Mouse (Mus musculus) liver, embryonic 11.5 days (tissue): ENCODE measurements around the gene Col27a1. TPM values are rescaled to one million over a fixed set of nuclear protein-coding genes. Genes with fewer than 3 reads are reported as not detected.

Experiments used
- ATAC-seq: fragments of 200-750 bp; cut with Nextera tagmentation; replicated peaks from 2 replicates; pipeline ENCODE4 v1.8.0; 2017; ENCODE audit warnings: moderate number of reproducible peaks, mild to moderate bottlenecking, moderate TSS enrichment, moderate library complexity; ENCODE audit not compliant: low FRiP score
- DNase-seq: peaks from one replicate; pipeline ENCODE4 v3.0.0-alpha.2; 2017; ENCODE audit warnings: low spot score
- H3K27ac ChIP-seq: fragments of 300-500 bp; sonication (generic); 2 replicates; pipeline ENCODE4 v1.5.1; 2014; ENCODE audit warnings: mild to moderate bottlenecking, low read depth, low read length, control low read depth
- H3K27me3 ChIP-seq: fragments of 300-500 bp; sonication (generic); replicated peaks from 2 replicates; pipeline ENCODE4 v1.6.1; 2014; ENCODE audit warnings: low read length, mixed read lengths; ENCODE audit not compliant: control insufficient read depth, insufficient read depth
- H3K36me3 ChIP-seq: fragments of 300-500 bp; sonication (generic); 2 replicates; pipeline ENCODE4 v1.6.1; 2014; ENCODE audit warnings: mild to moderate bottlenecking, low read length, moderate library complexity, mixed read lengths; ENCODE audit not compliant: control insufficient read depth, insufficient read depth
- H3K4me1 ChIP-seq: fragments of 300-500 bp; sonication (generic); replicated peaks from 2 replicates; pipeline ENCODE4 v1.6.1; 2014; ENCODE audit warnings: low read length, mixed read lengths; ENCODE audit not compliant: control insufficient read depth, insufficient read depth
- H3K4me2 ChIP-seq: fragments of 300-500 bp; sonication (generic); 2 replicates; pipeline ENCODE4 v1.6.1; 2014; ENCODE audit warnings: mild to moderate bottlenecking, control low read depth, moderate library complexity
- H3K4me3 ChIP-seq: fragments of 300-500 bp; sonication (generic); 2 replicates; pipeline ENCODE4 v1.5.1; 2014; ENCODE audit warnings: low read depth, low read length, control low read depth
- H3K9ac ChIP-seq: fragments of 300-500 bp; sonication (generic); 2 replicates; pipeline ENCODE4 v1.6.1; 2014; ENCODE audit warnings: low read depth, low read length, control low read depth
- H3K9me3 ChIP-seq: fragments of 300-500 bp; sonication (generic); 2 replicates; pipeline ENCODE4 v1.6.1; 2016; ENCODE audit warnings: low read length, inconsistent platforms, mixed read lengths; ENCODE audit not compliant: control insufficient read depth
- WGBS: fragments of 180-500 bp; shearing (Covaris S2); extraction: QIAGEN DNeasy Blood & Tissue Kit; methylation state at CpG from one replicate; pipeline ENCODE4 v1.1.7; 2014; 5-methylcytosine and 5-hydroxymethylcytosine counted together
- polyA plus RNA-seq: library from polyadenylated mRNA; unstranded; fragments of >200 nt; fragmentation: Nextera tagmentation; extraction: Ambion mirVana; gene quantifications from 2 replicates; pipeline ENCODE4 v1.2.1, GENCODE M21; 2014

Gene Col27a1
- polyA plus RNA-seq, 1 experiment from 2014 or later = 6.4 TPM

DNA sequence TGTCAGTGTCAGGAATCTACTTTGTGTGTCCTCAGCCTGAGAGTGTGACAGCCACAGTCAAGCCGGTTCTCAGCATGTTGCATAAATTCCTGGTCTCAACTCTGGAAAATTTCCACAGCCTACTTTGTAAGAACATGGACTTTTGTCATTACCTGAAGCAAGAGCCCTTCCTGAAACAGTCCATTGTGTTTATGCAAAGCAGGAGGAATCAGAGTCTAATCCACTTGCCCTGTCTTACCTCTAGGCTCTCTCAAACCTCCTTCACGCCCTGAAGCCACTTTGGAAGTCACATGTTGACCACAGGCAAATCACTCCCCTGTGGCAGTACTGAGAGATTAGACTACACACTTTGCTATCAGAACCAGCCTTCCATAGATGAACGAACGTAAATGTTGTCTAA lies 128.7 kb downstream of the Col27a1 start:
- Histone ChIP-seq H3K27ac (no peak overlapping the region), H3K4me2 (no peak overlapping the region), H3K4me1 (no peaks in the 10 kb centered on the region), H3K9me3 (no peaks in the 10 kb centered on the region), H3K36me3 (no peaks in the 10 kb centered on the region), H3K27me3 (no peaks in the 10 kb centered on the region), H3K9ac (no peak overlapping the region), H3K4me3 (no peak overlapping the region)
- no peak for ATAC-seq
- DNase-seq = no peak
- 64% methylated on average over 4 of the region's 4 CpGs for WGBS

GRCm38 (mm10) chr4:63343608-63344007 lies 129.8 kb downstream of the Col27a1 start:
- Histone ChIP-seq H3K9me3 (no peaks in the 10 kb centered on the region), H3K4me1 (no peaks in the 10 kb centered on the region), H3K36me3 (no peaks in the 10 kb centered on the region), H3K9ac (no peak overlapping the region), H3K27me3 (no peaks in the 10 kb centered on the region), H3K27ac (no peak overlapping the region), H3K4me3 (no peak overlapping the region), H3K4me2 (no peak overlapping the region)
- no peak for DNase-seq
- WGBS = 62% methylated on average over 3 of the region's 3 CpGs
- no peak for ATAC-seq

- ATAC-seq = no peak
- Histone ChIP-seq H3K27ac (no peak within 1 kb of the TSS), H3K4me1 (no peaks in the 10 kb centered on the region), H3K36me3 (no peaks in the 10 kb centered on the region), H3K9me3 (no peaks in the 10 kb centered on the region), H3K4me2 (no peak within 1 kb of the TSS), H3K4me3 (no peak within 1 kb of the TSS), H3K9ac (no peak within 1 kb of the TSS), H3K27me3 (no peaks in the 10 kb centered on the region)
- WGBS = 80% methylated on average over 8 of the region's 8 CpGs
- no peak for DNase-seq
Observed at GRCm38 (mm10) chr4:63344295-63344694, 130.5 kb downstream of the Col27a1 start, which contains the start of gene Orm1. Gene Orm1, plus strand, starts transcription at chr4:63344560.

DNA sequence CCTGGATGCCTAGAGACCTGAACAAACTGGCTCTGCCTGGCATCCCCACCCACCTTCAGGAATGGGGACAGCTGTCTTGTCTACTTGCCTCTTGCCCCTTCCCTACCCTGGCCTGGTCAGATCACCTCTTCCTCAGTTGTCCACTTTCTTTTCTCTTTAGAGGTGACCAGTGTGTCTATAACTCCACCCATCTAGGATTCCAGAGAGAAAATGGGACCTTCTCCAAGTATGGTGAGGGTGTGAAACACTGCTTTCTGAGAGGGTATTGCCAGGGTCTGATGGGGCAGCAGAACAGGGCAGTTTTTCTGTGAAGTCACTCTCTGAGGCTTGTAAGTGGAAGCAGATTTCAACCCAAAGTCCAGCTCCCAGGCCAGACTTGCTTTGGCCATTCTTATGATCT lies 131.5 kb downstream of the Col27a1 start:
- no peaks in the 10 kb centered on the region for H3K9me3 ChIP-seq
- H3K4me3 ChIP-seq = no peak overlapping the region
- no peak overlapping the region for H3K9ac ChIP-seq
- ATAC-seq = no peak
- no peaks in the 10 kb centered on the region for H3K36me3 ChIP-seq
- no peak overlapping the region for H3K4me2 ChIP-seq
- no peaks in the 10 kb centered on the region for H3K4me1 ChIP-seq
- no peaks in the 10 kb centered on the region for H3K27me3 ChIP-seq
- DNase-seq = no peak
- H3K27ac ChIP-seq = no peak overlapping the region

- Histone ChIP-seq H3K27me3 (no peaks in the 10 kb centered on the region), H3K4me2 (no peak overlapping the region), H3K9ac (no peak overlapping the region), H3K9me3 (no peaks in the 10 kb centered on the region), H3K27ac (no peak overlapping the region), H3K4me3 (no peak overlapping the region), H3K4me1 (no peaks in the 10 kb centered on the region), H3K36me3 (no peaks in the 10 kb centered on the region)
- DNase-seq = no peak
- WGBS = 78% methylated on average over 4 of the region's 4 CpGs
- ATAC-seq = no peak
Observed at GRCm38 (mm10) chr4:63346659-63347058, 132.9 kb downstream of the Col27a1 start.

DNA sequence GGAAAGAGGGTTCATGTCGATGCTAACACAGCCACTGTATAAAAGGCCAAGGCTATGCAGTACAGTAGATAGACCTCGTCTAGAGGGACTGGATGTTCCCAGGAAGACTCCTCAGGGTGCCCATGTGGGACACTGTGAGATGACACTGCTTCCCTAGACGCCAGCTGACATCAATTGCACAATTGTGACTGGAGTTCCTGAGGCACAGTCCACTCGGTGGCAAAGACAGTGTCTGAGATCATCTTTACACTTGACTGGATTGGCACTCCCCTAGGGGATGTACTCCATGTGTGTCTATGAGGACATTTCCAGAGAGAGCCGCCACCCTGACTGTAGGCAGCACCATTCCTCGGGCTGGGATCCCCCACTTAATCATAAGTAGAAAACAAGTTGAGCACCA lies 134.7 kb downstream of the Col27a1 start:
- WGBS = 71% methylated on average over 6 of the region's 6 CpGs
- no peak overlapping the region for H3K27ac ChIP-seq
- no peaks in the 10 kb centered on the region for H3K36me3 ChIP-seq
- no peaks in the 10 kb centered on the region for H3K27me3 ChIP-seq
- H3K9ac ChIP-seq = no peak overlapping the region
- no peaks in the 10 kb centered on the region for H3K9me3 ChIP-seq
- DNase-seq (no peak), ATAC-seq (no peak)
- no peaks in the 10 kb centered on the region for H3K4me1 ChIP-seq
- no peak overlapping the region for H3K4me3 ChIP-seq
- H3K4me2 ChIP-seq = no peak overlapping the region

DNA sequence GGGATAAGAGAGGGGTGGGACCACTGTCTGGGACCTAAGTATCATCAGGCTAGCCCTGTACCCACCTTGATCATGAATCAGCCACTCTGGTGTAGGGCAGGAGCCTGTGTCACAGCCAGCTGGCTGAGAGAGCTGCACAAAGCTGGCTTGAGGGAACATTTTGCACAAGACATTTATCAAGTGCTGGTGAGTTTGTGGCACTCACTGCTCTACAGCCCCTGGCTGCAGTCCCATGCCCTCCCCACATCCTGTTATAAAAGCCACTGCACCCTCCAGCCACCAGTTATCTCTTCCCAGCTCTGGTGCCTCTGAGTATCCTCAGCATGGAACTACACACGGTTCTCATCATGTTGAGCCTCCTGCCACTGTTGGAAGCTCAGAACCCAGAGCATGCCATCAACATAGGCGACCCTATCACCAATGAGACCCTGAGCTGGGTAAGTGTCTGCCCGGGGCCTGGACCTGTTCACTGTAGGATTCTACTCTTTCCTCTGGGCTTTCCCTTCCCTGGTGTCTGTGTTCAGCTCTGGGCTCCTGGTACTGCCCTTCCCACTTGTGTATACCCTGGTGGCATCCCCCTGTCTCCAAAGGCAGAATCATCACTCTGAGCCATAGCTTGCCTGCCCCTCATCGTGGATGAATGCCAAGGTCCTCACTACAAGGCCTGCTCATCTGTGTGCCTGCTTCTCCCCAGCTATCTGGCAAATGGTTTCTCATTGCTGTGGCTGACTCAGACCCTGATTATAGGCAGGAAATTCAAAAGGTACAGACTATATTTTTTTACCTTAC lies 142.3 kb downstream of the Col27a1 start, which contains the start of gene Orm3:
TSS of gene Orm3 (plus strand) at position 286 of the 789 bp plus-strand sequence.
- 62% methylated on average over 4 of the region's 4 CpGs for WGBS
- H3K4me3 ChIP-seq = no peak within 1 kb of the TSS

DNA sequence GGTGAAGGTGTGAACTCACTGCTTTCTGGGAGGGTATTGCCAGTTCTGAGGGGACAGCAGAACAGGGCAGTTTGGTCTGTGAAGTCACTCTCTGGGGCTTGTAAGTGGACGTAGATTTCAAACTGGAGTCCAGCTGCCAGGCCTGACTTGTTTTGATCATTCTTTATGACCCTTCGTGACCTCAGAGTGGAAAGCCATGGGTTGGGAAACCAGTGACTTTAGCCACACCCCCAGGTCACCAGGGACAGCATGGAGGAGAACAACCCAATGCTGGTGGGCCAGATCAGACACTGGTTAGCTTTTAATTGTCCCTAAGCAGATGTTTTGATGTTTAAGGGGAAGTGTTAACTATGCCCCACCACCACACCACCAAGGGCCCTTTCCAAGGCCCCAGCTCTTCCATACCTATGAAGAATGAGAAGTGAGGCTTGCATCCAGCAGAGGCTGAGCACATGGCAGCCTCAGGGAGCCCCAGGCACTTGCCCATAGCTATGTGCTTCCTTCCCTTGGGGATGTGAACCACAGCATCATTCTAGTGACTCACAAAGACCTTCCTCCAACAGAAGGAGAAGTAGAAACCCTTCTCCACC lies 143.3 kb downstream of the Col27a1 start:
- ATAC-seq = 0 out of 2 replicates have a peak, but pooled peaks have one; percentile 20
- no peak overlapping the region for H3K9ac ChIP-seq
- H3K9me3 ChIP-seq = no peaks in the 10 kb centered on the region
- H3K4me1 ChIP-seq = no peaks in the 10 kb centered on the region; the same call in 1 of the 2 replicates
- no peak overlapping the region for H3K4me3 ChIP-seq
- WGBS = 42% methylated on average over 2 of the region's 2 CpGs
- H3K27me3 ChIP-seq = no peaks in the 10 kb centered on the region
- no peak overlapping the region for H3K27ac ChIP-seq
- no peak overlapping the region for H3K4me2 ChIP-seq
- DNase-seq = no peak
- H3K36me3 ChIP-seq = no peaks in the 10 kb centered on the region

More for the DNA sequence above, 142.3 kb downstream of the Col27a1 start, which contains the start of gene Orm3:
- Histone ChIP-seq H3K9ac (no peak within 1 kb of the TSS), H3K9me3 (no peaks in the 10 kb centered on the region), H3K27ac (no peak within 1 kb of the TSS), H3K36me3 (no peaks in the 10 kb centered on the region), H3K4me1 (no peaks in the 10 kb centered on the region; the same call in 1 of the 2 replicates), H3K27me3 (no peaks in the 10 kb centered on the region), H3K4me2 (no peak within 1 kb of the TSS)
- DNase-seq (no peak), ATAC-seq (no peak)

- H3K9ac ChIP-seq = no peak overlapping the region
- H3K27me3 ChIP-seq = no peaks in the 10 kb centered on the region
- H3K4me2 ChIP-seq = no peak overlapping the region
- H3K27ac ChIP-seq = no peak overlapping the region
- 77% methylated on average over 6 of the region's 6 CpGs for WGBS
- DNase-seq = no peak
- H3K36me3 ChIP-seq = no peaks in the 10 kb centered on the region
- no peak overlapping the region for H3K4me3 ChIP-seq
- H3K4me1 ChIP-seq = no peaks in the 10 kb centered on the region; the same call in 1 of the 2 replicates
- ATAC-seq = no peak
- no peaks in the 10 kb centered on the region for H3K9me3 ChIP-seq
Observed at GRCm38 (mm10) chr4:63359861-63360260, 146.1 kb downstream of the Col27a1 start.
